Mouse (Mus musculus) forebrain, postnatal 0 days (tissue): ENCODE measurements at regions not wholly inside any gene's neighbourhood (a gene's known extent, or its start where the extent isn't known, plus 50 kb on each side); places are given as distances from the start of the nearest gene placed in this dataset.

Experiments used
- ATAC-seq: fragments of 200-750 bp; cut with Nextera tagmentation; 2 replicates; pipeline ENCODE4 v1.8.0; 2017; ENCODE audit warnings: mild to moderate bottlenecking, moderate library complexity
- DNase-seq: peaks from one replicate; pipeline ENCODE4 v3.0.0-alpha.2; 2015
- H3K27ac ChIP-seq: fragments of 300-500 bp; sonication (generic); 2 replicates; pipeline ENCODE4 v1.5.1; 2014; ENCODE audit warnings: low read depth, mild to moderate bottlenecking, antibody characterized with exemption, low read length, moderate library complexity, mixed read lengths
- H3K27me3 ChIP-seq: fragments of 300-500 bp; sonication (generic); 2 replicates; pipeline ENCODE4 v1.6.1; 2014; ENCODE audit warnings: mild to moderate bottlenecking, low read length, mixed read lengths; ENCODE audit not compliant: insufficient read depth
- H3K36me3 ChIP-seq: fragments of 300-500 bp; sonication (generic); 2 replicates; pipeline ENCODE4 v1.6.1; 2014; ENCODE audit warnings: mild to moderate bottlenecking, moderate library complexity; ENCODE audit not compliant: insufficient read depth
- H3K4me1 ChIP-seq: fragments of 300-500 bp; sonication (generic); 2 replicates; pipeline ENCODE4 v1.6.1; 2014; ENCODE audit warnings: antibody characterized with exemption; ENCODE audit not compliant: insufficient read depth
- H3K4me2 ChIP-seq: fragments of 300-500 bp; sonication (generic); 2 replicates; pipeline ENCODE4 v1.6.1; 2014; ENCODE audit warnings: low read depth, mild to moderate bottlenecking, moderate library complexity
- H3K4me3 ChIP-seq: fragments of 300-500 bp; sonication (generic); 2 replicates; pipeline ENCODE4 v1.5.1; 2014; ENCODE audit warnings: low read depth, low read length, mixed read lengths
- H3K9ac ChIP-seq: fragments of 300-500 bp; sonication (generic); 2 replicates; pipeline ENCODE4 v1.6.1; 2014; ENCODE audit warnings: mild to moderate bottlenecking
- H3K9me3 ChIP-seq: fragments of 300-500 bp; sonication (generic); 2 replicates; pipeline ENCODE4 v1.6.1; 2016; ENCODE audit warnings: low read length
- CTCF ChIP-seq: sonication (generic); IDR thresholded peaks from 2 replicates; pipeline ENCODE4 v1.5.1; 2016; ENCODE audit warnings: antibody characterized with exemption, control low read depth, low read depth
- WGBS: fragments of 180-500 bp; shearing (Covaris S2); extraction: QIAGEN DNeasy Blood & Tissue Kit; methylation state at CpG from one replicate; pipeline ENCODE4 v1.1.7; 2014; 5-methylcytosine and 5-hydroxymethylcytosine counted together

GRCm38 (mm10) chr14:102663240-102663639, 319.2 kb downstream of the Kctd12 start:
- Histone ChIP-seq H3K27ac (no peak overlapping the region), H3K4me1 (no peaks in the 10 kb centered on the region), H3K9ac (no peak overlapping the region), H3K4me3 (no peak overlapping the region), H3K27me3 (no peaks in the 10 kb centered on the region), H3K4me2 (no peak overlapping the region), H3K9me3 (no peaks in the 10 kb centered on the region), H3K36me3 (no peaks in the 10 kb centered on the region)
- 42% methylated on average over 2 of the region's 2 CpGs for WGBS
- ATAC-seq (no peak), DNase-seq (peak; percentile 32)
- TF ChIP-seq CTCF, result no peak

GRCm38 (mm10) chr14:102660351-102660750, 322.1 kb downstream of the Kctd12 start:
- no peak for TF ChIP-seq CTCF
- no peak overlapping the region for H3K4me2 ChIP-seq
- ATAC-seq, result no peak
- no peaks in the 10 kb centered on the region for H3K36me3 ChIP-seq
- H3K27ac ChIP-seq, result no peak overlapping the region
- H3K9me3 ChIP-seq, result no peaks in the 10 kb centered on the region
- H3K4me1 ChIP-seq, result no peaks in the 10 kb centered on the region
- 87% methylated on average over 11 of the region's 11 CpGs for WGBS
- no peak overlapping the region for H3K9ac ChIP-seq
- H3K27me3 ChIP-seq, result no peaks in the 10 kb centered on the region
- H3K4me3 ChIP-seq, result no peak overlapping the region
- no peak for DNase-seq

GRCm38 (mm10) chr14:102656235-102656634, 326.2 kb downstream of the Kctd12 start:
- Histone ChIP-seq H3K27me3 (no peaks in the 10 kb centered on the region), H3K9me3 (no peaks in the 10 kb centered on the region), H3K36me3 (no peaks in the 10 kb centered on the region), H3K4me1 (no peaks in the 10 kb centered on the region), H3K27ac (no peak overlapping the region), H3K9ac (no peak overlapping the region), H3K4me3 (no peak overlapping the region), H3K4me2 (no peak overlapping the region)
- ATAC-seq, result no peak
- DNase-seq, result no peak
- no peak for TF ChIP-seq CTCF
- WGBS, result 70% methylated on average over 1 of the region's 1 CpGs

GRCm38 (mm10) chr14:102629601-102630000, 352.8 kb downstream of the Kctd12 start:
- Histone ChIP-seq H3K36me3 (no peaks in the 10 kb centered on the region), H3K4me3 (no peak overlapping the region), H3K9ac (no peak overlapping the region), H3K4me2 (no peak overlapping the region), H3K4me1 (0 out of 2 replicates have a peak, but pooled peaks cover 3% of the 10 kb centered on the region), H3K27me3 (no peaks in the 10 kb centered on the region), H3K27ac (no peak overlapping the region), H3K9me3 (no peaks in the 10 kb centered on the region)
- ATAC-seq, result peak; percentile 55; the same call in 1 of the 2 replicates
- no peak for TF ChIP-seq CTCF
- DNase-seq, result peak; percentile 17
- 30% methylated on average over 2 of the region's 2 CpGs for WGBS

- Histone ChIP-seq H3K9ac (no peak overlapping the region), H3K27ac (no peak overlapping the region), H3K27me3 (no peaks in the 10 kb centered on the region), H3K36me3 (no peaks in the 10 kb centered on the region), H3K4me3 (no peak overlapping the region), H3K4me2 (no peak overlapping the region), H3K9me3 (no peaks in the 10 kb centered on the region), H3K4me1 (peaks cover 5% of the 10 kb centered on the region; the same call in 1 of the 2 replicates)
- DNase-seq, result no peak
- no peak for ATAC-seq
- TF ChIP-seq CTCF, result no peak
Observed at GRCm38 (mm10) chr14:102621546-102621945, 360.9 kb downstream of the Kctd12 start.

- TF ChIP-seq CTCF, result no peak
- no peak overlapping the region for H3K4me3 ChIP-seq
- 32% methylated on average over 4 of the region's 4 CpGs for WGBS
- H3K9ac ChIP-seq, result no peak overlapping the region
- no peak overlapping the region for H3K27ac ChIP-seq
- ATAC-seq, result peak; percentile 43; the same call in 1 of the 2 replicates
- peaks cover 5% of the 10 kb centered on the region; the same call in 1 of the 2 replicates for H3K4me1 ChIP-seq
- no peak overlapping the region for H3K4me2 ChIP-seq
- DNase-seq, result peak; percentile 19
- no peaks in the 10 kb centered on the region for H3K36me3 ChIP-seq
- no peaks in the 10 kb centered on the region for H3K27me3 ChIP-seq
- H3K9me3 ChIP-seq, result no peaks in the 10 kb centered on the region
Observed at GRCm38 (mm10) chr14:102619056-102619455, 363.4 kb downstream of the Kctd12 start.

- peak; percentile 20 for DNase-seq
- peaks cover 5% of the 10 kb centered on the region; the same call in 1 of the 2 replicates for H3K4me1 ChIP-seq
- TF ChIP-seq CTCF, result no peak
- ATAC-seq, result peak; percentile 61; the same call in 1 of the 2 replicates
- WGBS, result 9% methylated on average over 7 of the region's 7 CpGs
- H3K36me3 ChIP-seq, result no peaks in the 10 kb centered on the region
- no peak overlapping the region for H3K27ac ChIP-seq
- no peaks in the 10 kb centered on the region for H3K27me3 ChIP-seq
- H3K9ac ChIP-seq, result no peak overlapping the region
- H3K4me3 ChIP-seq, result no peak overlapping the region
- H3K4me2 ChIP-seq, result 0 out of 2 replicates have a peak overlapping the region, but pooled peaks have one; percentile 10
- H3K9me3 ChIP-seq, result no peaks in the 10 kb centered on the region
Observed at GRCm38 (mm10) chr14:102615588-102616309, 366.7 kb downstream of the Kctd12 start.
